Mouse (Mus musculus) spleen, adult 2 months (tissue): Measurements from ENCODE around the gene Ift43.

ENCODE experiments used
- CTCF ChIP-seq: fragments of 200-500 bp; IDR thresholded peaks from 2 replicates; pipeline ENCODE4 v1.5.1; 2011; ENCODE audit warnings: mild to moderate bottlenecking, inconsistent platforms; ENCODE audit not compliant: insufficient read depth, insufficient read length, insufficient replicate concordance; ENCODE audit errors: extremely low read depth
- POLR2A ChIP-seq: fragments of 200-500 bp; IDR thresholded peaks from 2 replicates; pipeline ENCODE4 v1.6.1; 2011; ENCODE audit warnings: low read depth, low read length, inconsistent platforms

DNA sequence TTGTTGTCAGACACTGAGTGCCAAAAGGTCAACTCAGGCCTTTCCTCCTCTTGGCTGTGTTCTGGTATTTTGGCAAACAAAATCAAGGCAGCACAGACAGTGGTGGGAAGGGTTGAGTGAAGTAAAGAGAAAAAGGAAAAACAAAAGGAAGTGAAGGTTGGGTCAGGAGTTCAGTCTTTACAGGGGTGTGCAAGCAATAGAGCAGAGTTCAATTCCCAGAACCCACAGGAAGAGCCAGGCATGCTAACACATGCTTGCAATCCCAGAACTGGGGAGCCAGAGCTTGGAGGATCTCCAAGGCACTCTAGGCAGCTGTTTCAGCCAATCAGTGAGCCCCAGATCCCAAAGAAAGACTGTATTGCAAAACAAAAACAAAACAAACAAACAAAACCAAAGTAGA lies 17.5 kb upstream of the Ift43 start:
- no peak for TF ChIP-seq POLR2A
- no peak for TF ChIP-seq CTCF
